Mouse (Mus musculus): ENCODE measurements around the gene Zmiz1.

GRCm38 (mm10) chr14:25611815-25612698, 153.1 kb downstream of the Zmiz1 start:
- TF ChIP-seq HCFC1 (IDR thresholded peaks at IDR 0.05; ENCODE audit: low read depth, low read length) (no peak), USF2 (conservative IDR thresholded peaks at IDR 0.05; ENCODE audit: low read depth, low read length) (no peak), POLR2A (IDR thresholded peaks at IDR 0.05; ENCODE audit: low read depth, low read length) (no peak), CTCF (conservative IDR thresholded peaks at IDR 0.05 in 1 of 2, IDR thresholded peaks at IDR 0.05 in 1 of 2; ENCODE audit: low read depth in 2 of 2, low read length in 2 of 2) (no peak), ZKSCAN1 (IDR thresholded peaks at IDR 0.05; ENCODE audit: borderline replicate concordance, low read depth, low read length) (no peak), BHLHE40 (IDR thresholded peaks at IDR 0.05; ENCODE audit: low read depth, low read length) (no peak), ZMIZ1 (IDR thresholded peaks at IDR 0.05; ENCODE audit: low read depth, low read length) (no peak)

Measured in CH12.LX (cell line).